Mouse (Mus musculus): ENCODE measurements around the gene Cog3. TPM values are rescaled to one million over a fixed set of nuclear protein-coding genes. Genes with fewer than 3 reads are reported as not detected.

The Cog3 gene
- polyA plus RNA-seq, 1 experiment, result 28.2 TPM

- Histone ChIP-seq H3K27ac (ENCODE audit: insufficient read depth, low read length) (peak overlapping the region; percentile 62), H3K4me1 (ENCODE audit: control insufficient read depth, insufficient read depth, low read length) (peaks cover 13% of the 10 kb centered on the region; the same call in 1 of the 2 replicates), H3K27me3 (ENCODE audit: control insufficient read depth, insufficient read depth, low read length) (no peaks in the 10 kb centered on the region), H3K4me3 (replicated peaks; ENCODE audit: insufficient read depth, low read depth, low read length) (no peak overlapping the region)
- 61% methylated on average over 2 of the region's 2 CpGs for WGBS
- TF ChIP-seq POLR2A (IDR thresholded peaks at IDR 0.05; ENCODE audit: borderline replicate concordance, insufficient read depth, low read length) (no peak), CTCF (IDR thresholded peaks at IDR 0.05; ENCODE audit: borderline replicate concordance, insufficient read depth, low read depth, low read length) (no peak)
- DNase-seq, result peak in 1 of 2 experiments; percentile 43
These were observed 3.5 kb upstream of the Cog3 start for GRCm38 (mm10) chr14:75757821-75758220.

- no peak for DNase-seq
- WGBS, result 90% methylated on average over 6 of the region's 6 CpGs
- no peak overlapping the region for H3K27ac ChIP-seq (ENCODE audit: insufficient read depth, low read length)
- TF ChIP-seq POLR2A (IDR thresholded peaks at IDR 0.05; ENCODE audit: borderline replicate concordance, insufficient read depth, low read length), result no peak
- no peak for TF ChIP-seq CTCF (IDR thresholded peaks at IDR 0.05; ENCODE audit: borderline replicate concordance, insufficient read depth, low read depth, low read length)
- H3K27me3 ChIP-seq (ENCODE audit: control insufficient read depth, insufficient read depth, low read length), result no peaks in the 10 kb centered on the region
- H3K4me3 ChIP-seq (replicated peaks; ENCODE audit: insufficient read depth, low read depth, low read length), result no peak overlapping the region
- H3K4me1 ChIP-seq (ENCODE audit: control insufficient read depth, insufficient read depth, low read length), result peaks cover 20% of the 10 kb centered on the region; the same call in 1 of the 2 replicates
These were observed 2.7 kb upstream of the Cog3 start for GRCm38 (mm10) chr14:75756971-75757370.

- H3K27ac ChIP-seq (ENCODE audit: insufficient read depth, low read length), result no peak overlapping the region
- peaks cover 22% of the 10 kb centered on the region; the same call in 1 of the 2 replicates for H3K4me1 ChIP-seq (ENCODE audit: control insufficient read depth, insufficient read depth, low read length)
- TF ChIP-seq CTCF (IDR thresholded peaks at IDR 0.05; ENCODE audit: borderline replicate concordance, insufficient read depth, low read depth, low read length) (no peak), POLR2A (IDR thresholded peaks at IDR 0.05; ENCODE audit: borderline replicate concordance, insufficient read depth, low read length) (no peak)
- H3K27me3 ChIP-seq (ENCODE audit: control insufficient read depth, insufficient read depth, low read length), result no peaks in the 10 kb centered on the region
- DNase-seq, result no peak
- WGBS, result 54% methylated on average over 8 of the region's 8 CpGs
- peak overlapping the region; percentile 46 for H3K4me3 ChIP-seq (replicated peaks; ENCODE audit: insufficient read depth, low read depth, low read length)
These were observed 1.1 kb downstream of the Cog3 start for GRCm38 (mm10) chr14:75753206-75753605.

- TF ChIP-seq POLR2A (IDR thresholded peaks at IDR 0.05; ENCODE audit: borderline replicate concordance, insufficient read depth, low read length), result no peak
- TF ChIP-seq CTCF (IDR thresholded peaks at IDR 0.05; ENCODE audit: borderline replicate concordance, insufficient read depth, low read depth, low read length), result no peak
- no peaks in the 10 kb centered on the region for H3K27me3 ChIP-seq (ENCODE audit: control insufficient read depth, insufficient read depth, low read length)
- DNase-seq, result no peak
- H3K4me1 ChIP-seq (ENCODE audit: control insufficient read depth, insufficient read depth, low read length), result peaks cover 22% of the 10 kb centered on the region; the same call in 1 of the 2 replicates
- no peak overlapping the region for H3K4me3 ChIP-seq (replicated peaks; ENCODE audit: insufficient read depth, low read depth, low read length)
- H3K27ac ChIP-seq (ENCODE audit: insufficient read depth, low read length), result no peak overlapping the region
- 62% methylated on average over 4 of the region's 4 CpGs for WGBS
These were observed 3.3 kb downstream of the Cog3 start for GRCm38 (mm10) chr14:75751040-75751439.

GRCm38 (mm10) chr14:75749123-75749522 lies 5.2 kb downstream of the Cog3 start:
- Histone ChIP-seq H3K27ac (ENCODE audit: insufficient read depth, low read length) (no peak overlapping the region), H3K27me3 (ENCODE audit: control insufficient read depth, insufficient read depth, low read length) (no peaks in the 10 kb centered on the region), H3K4me1 (ENCODE audit: control insufficient read depth, insufficient read depth, low read length) (peaks cover 22% of the 10 kb centered on the region; the same call in 1 of the 2 replicates), H3K4me3 (replicated peaks; ENCODE audit: insufficient read depth, low read depth, low read length) (no peak overlapping the region)
- no peak for DNase-seq
- TF ChIP-seq CTCF (IDR thresholded peaks at IDR 0.05; ENCODE audit: borderline replicate concordance, insufficient read depth, low read depth, low read length) (no peak), POLR2A (IDR thresholded peaks at IDR 0.05; ENCODE audit: borderline replicate concordance, insufficient read depth, low read length) (no peak)
- 83% methylated on average over 4 of the region's 4 CpGs for WGBS

- no peak overlapping the region for H3K27ac ChIP-seq (ENCODE audit: insufficient read depth, low read length)
- no peaks in the 10 kb centered on the region for H3K27me3 ChIP-seq (ENCODE audit: control insufficient read depth, insufficient read depth, low read length)
- WGBS, result 81% methylated on average over 2 of the region's 2 CpGs
- TF ChIP-seq CTCF (IDR thresholded peaks at IDR 0.05; ENCODE audit: borderline replicate concordance, insufficient read depth, low read depth, low read length), result no peak
- TF ChIP-seq POLR2A (IDR thresholded peaks at IDR 0.05; ENCODE audit: borderline replicate concordance, insufficient read depth, low read length), result no peak
- peaks cover 18% of the 10 kb centered on the region; the same call in 1 of the 2 replicates for H3K4me1 ChIP-seq (ENCODE audit: control insufficient read depth, insufficient read depth, low read length)
- H3K4me3 ChIP-seq (replicated peaks; ENCODE audit: insufficient read depth, low read depth, low read length), result no peak overlapping the region
- DNase-seq, result no peak
These were observed 6.4 kb downstream of the Cog3 start for GRCm38 (mm10) chr14:75747960-75748359.

GRCm38 (mm10) chr14:75741904-75742303 lies 12.4 kb downstream of the Cog3 start:
- no peak for DNase-seq
- H3K4me1 ChIP-seq (ENCODE audit: control insufficient read depth, insufficient read depth, low read length), result no peaks in the 10 kb centered on the region
- no peak overlapping the region for H3K4me3 ChIP-seq (replicated peaks; ENCODE audit: insufficient read depth, low read depth, low read length)
- TF ChIP-seq CTCF (IDR thresholded peaks at IDR 0.05; ENCODE audit: borderline replicate concordance, insufficient read depth, low read depth, low read length) (no peak), POLR2A (IDR thresholded peaks at IDR 0.05; ENCODE audit: borderline replicate concordance, insufficient read depth, low read length) (no peak)
- no peaks in the 10 kb centered on the region for H3K27me3 ChIP-seq (ENCODE audit: control insufficient read depth, insufficient read depth, low read length)
- 90% methylated on average over 3 of the region's 3 CpGs for WGBS
- no peak overlapping the region for H3K27ac ChIP-seq (ENCODE audit: insufficient read depth, low read length)

- no peak for TF ChIP-seq CTCF (IDR thresholded peaks at IDR 0.05; ENCODE audit: borderline replicate concordance, insufficient read depth, low read depth, low read length)
- no peak for TF ChIP-seq POLR2A (IDR thresholded peaks at IDR 0.05; ENCODE audit: borderline replicate concordance, insufficient read depth, low read length)
- Histone ChIP-seq H3K27ac (ENCODE audit: insufficient read depth, low read length) (no peak overlapping the region), H3K4me3 (replicated peaks; ENCODE audit: insufficient read depth, low read depth, low read length) (no peak overlapping the region), H3K27me3 (ENCODE audit: control insufficient read depth, insufficient read depth, low read length) (no peaks in the 10 kb centered on the region), H3K4me1 (ENCODE audit: control insufficient read depth, insufficient read depth, low read length) (no peaks in the 10 kb centered on the region)
- no peak for DNase-seq
- WGBS, result 93% methylated on average over 3 of the region's 3 CpGs
These were observed 18.7 kb downstream of the Cog3 start for GRCm38 (mm10) chr14:75735597-75735996.

Data from cerebellum, adult 2 months (tissue).